Mouse (Mus musculus): Measurements from ENCODE around the gene Esr2.
"Not testable (repeated sequence)": the region's sequence is repeated elsewhere in the genome, so short reads cannot be mapped to it uniquely, and the experiment has no call there.

Esr2 gene

DNA sequence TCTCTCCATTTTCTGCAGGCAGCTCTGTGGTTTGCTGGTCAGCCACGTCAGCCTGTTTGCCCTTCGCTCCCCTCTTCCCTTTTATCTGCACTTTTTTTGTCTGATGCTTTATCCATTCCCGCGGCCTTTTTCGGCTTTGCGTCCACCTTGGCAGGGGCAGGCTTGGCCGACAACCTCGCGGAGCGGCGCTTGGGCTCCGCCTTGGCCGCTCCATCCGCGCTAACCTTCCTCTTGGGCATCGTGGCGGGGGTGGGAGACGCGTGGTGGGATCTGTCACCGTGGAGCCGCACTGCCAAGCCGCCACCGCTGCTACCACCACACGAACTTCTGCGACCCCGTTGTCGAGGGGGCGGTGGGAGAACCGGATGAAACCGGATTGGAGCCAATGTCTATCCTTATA is 24.7 kb downstream of the Esr2 start:
- DNase-seq (ENCODE audit: low read depth, low spot score) = not testable (repeated sequence)

DNA sequence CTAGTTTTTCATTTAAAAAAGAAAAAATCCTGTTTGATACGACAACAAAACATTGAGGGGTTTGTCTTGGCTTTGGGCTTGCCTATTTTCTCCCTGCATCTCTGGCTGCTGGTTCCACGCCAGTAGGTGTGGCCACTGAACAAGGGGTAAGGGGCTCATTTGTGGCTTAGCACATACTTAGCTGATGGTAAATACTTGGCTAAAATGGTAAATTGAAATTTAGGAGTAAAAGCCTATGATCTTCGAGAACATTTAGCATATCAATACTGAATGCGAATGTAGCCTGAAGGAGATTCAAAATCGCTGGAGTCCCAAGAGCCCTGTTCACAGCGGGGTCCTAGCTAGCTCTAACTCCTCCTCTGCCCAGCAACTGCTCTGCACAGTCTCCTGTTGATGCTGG is 40.4 kb downstream of the Esr2 start:
- no peak for DNase-seq (ENCODE audit: low read depth, low spot score)

DNA sequence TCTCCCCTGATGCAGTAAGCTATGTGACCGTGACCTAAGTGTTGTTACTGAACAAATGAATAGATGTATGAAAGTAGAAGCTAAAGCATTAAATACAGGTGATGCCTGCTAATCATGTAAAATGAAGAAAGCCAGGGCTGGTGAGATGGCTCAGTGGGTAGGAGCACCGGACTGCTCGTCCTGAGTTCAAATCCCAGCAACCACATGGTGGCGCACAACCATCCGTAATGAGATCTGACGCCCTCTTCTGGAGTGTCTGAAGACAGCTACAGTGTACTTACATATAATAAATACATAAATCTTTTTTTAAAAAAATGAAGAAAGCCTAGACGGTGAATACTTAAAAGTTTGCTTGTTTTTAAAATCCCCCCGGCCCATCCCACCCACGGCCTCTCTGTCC is 44.0 kb downstream of the Esr2 start:
- not testable (repeated sequence) for DNase-seq (ENCODE audit: low read depth, low spot score)

DNA sequence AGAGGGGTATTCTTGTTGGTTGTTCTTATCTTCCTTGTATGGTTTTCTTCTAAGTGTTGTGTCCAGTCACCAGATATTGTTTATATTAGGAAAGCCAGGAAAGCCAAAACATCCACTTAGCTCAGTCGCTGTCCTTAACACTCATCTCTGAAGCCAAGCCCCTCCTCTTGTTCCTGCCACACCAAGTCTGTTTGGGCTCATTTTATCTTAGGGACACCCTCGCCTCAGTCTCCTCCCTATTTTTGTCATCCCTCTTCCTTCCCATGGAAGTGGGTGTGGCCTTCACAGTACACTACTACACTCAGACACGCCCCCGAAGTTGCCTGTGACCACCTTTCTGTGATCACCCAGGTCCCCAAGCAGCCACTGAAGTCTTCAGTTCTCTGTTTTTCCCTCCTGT is 44.5 kb downstream of the Esr2 start:
- peak; percentile 17 for DNase-seq (ENCODE audit: low read depth, low spot score)

DNA sequence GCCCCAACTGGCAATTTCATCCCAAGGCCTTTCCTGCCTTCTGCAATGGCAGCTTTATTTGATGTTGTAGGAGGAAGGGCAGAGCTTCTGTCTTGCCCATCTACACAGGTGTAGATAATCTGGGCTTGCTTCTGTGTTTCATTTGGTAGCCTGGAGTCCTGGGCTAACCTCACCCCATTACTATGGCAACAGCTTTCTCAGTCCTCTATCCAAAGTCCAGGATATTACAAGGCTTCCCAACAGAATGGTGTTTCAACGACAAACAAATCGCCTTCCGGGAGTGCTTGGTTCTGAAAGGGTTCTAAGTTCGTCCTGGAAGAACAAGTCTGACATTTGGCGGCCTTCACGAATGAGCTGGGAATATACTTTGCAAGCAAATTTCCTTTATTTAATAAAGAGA is 46.2 kb downstream of the Esr2 start:
- no peak for DNase-seq (ENCODE audit: low read depth, low spot score)

DNA sequence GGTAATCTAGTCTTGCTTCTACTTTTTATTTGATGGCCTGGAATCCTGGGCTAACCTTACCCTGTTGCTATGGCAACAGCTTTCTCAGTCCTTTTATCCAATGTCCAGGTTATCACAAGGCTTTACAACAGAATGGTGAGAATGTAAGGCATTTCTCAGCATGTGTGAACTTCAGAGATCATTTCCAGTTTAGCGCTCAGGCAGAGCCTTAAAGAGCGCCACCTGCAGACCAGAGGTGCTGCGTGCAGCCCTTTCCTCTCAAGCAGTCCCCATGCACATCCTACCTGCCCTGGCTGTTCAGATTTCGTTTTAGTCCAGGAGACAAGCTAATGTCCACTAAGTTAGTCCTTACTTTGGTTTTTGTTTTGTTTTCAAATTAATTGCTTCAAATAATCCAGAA is 46.8 kb downstream of the Esr2 start:
- DNase-seq (ENCODE audit: low read depth, low spot score) = peak; percentile 68

DNA sequence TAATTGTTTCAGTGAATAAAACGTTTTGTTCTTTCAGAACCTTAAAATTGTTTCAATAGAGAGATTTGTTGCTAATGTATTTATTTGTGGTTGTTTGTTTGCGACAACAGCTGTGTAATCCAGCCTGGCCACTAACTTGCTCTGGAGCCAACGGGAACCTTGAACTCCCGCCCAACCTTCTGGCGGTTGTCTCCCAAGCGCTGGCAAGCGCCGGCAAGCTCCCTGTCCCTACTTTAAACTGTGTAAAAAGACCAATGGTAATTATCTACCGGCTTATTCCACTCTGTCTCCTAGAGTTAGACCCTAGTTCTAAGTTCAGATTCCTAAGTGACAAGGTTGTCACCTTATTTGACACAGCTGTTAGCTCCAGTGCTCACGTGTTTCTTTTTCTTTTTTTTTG is 48.2 kb downstream of the Esr2 start:
- DNase-seq (ENCODE audit: low read depth, low spot score) = no peak

DNA sequence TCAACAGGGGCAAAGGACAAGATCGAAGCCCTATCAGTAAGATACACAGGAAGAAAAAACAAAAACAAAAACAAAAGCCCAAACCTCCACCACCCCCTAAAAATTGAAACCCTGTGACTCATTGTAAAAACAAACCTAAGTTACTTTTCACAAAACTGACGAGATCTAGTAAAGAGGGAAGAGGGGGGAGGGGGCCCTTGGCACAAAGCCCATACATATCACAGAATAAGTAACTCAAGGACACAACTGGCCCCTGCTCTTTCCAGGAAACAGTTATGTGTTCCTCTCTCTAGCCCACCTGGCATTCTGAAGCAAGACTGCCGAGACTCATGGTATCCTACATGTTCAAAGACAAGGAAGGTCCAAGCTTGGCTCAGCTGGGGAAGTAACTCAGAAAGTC is 48.8 kb downstream of the Esr2 start:
- DNase-seq (ENCODE audit: low read depth, low spot score) = no peak

DNA sequence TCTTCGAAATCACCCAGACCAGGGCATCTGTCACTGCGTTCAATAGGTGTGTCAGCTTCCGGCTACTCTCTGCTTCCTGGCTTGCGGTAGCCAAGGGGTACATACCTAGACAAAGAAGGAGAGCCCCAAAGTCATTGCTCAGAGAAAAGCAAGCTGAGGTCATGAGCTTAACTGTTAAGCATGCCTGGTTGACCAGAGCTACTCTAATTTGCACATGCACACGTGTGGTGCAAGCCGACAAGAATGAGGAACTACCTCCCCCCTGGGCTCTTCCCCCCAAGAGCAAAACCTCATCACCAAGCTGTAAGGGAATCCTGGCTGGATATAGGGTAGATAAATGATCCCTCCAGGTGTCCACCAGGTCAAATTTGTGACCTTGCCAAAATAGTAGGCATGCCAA is 53.8 kb downstream of the Esr2 start:
- no peak for DNase-seq (ENCODE audit: low read depth, low spot score)

DNA sequence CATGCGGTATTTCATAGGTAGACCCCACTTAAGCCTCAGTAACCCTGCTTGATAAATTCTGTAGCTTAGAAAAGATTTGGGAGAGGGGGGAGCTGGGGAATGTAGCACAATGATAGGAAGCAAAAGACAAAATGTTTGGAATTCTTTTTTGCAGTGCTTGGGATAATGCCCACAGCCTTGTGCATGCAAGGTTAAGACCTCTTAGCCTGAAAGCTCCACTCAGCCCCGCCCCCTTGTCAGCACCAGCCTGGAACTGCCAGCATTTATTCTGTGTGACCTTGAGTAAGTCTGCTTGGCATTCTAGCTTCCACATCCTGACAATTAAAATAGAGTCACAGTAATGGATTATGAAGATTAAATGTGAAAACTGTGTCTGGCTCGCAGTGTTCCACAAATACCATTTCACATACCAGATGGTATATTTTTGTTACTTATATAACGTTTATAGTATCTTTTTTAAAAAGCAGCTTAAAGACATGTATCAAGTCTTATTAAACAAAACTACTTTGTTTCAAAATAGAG is 59.4 kb downstream of the Esr2 start:
- no peak for DNase-seq (ENCODE audit: low read depth, low spot score)

DNA sequence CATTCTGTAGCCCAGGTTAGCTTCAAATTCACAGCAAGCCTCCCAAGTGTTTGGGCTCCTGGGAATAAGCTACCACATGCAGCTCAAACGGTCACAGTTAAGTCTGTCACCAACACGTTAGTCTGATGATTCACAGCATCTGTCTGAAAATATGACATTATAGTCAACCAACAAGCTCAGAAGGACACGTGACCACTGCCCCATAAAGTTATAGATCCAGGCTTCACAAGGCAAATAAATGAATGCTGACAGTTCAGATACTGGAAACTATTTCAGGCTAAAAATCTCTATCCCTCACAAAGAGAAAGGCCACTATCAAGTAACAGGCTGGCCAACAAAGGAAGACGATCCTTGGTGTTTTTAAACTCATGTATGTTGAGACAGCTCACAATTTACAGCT is 60.5 kb downstream of the Esr2 start:
- no peak for DNase-seq (ENCODE audit: low read depth, low spot score)

DNA sequence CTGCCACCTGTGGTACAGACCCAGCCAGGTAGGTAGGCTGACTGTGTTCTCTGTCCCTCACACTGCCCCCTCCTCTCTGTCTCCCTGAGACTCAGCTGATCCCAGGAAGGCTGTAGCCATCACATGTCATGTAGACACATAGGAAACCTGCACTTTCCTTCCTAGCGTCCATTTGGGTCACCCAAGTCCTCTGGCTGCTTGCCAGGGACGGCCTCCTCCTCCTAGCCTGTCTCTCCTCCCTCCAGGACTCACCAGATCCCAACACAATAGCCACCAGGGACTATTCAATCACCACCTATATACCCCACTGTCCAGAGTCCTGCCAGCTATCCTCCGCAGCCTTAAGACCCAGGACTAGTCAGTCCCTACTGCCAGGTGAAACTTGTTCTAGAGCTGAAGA is 66.0 kb downstream of the Esr2 start:
- DNase-seq (ENCODE audit: low read depth, low spot score) = no peak

DNA sequence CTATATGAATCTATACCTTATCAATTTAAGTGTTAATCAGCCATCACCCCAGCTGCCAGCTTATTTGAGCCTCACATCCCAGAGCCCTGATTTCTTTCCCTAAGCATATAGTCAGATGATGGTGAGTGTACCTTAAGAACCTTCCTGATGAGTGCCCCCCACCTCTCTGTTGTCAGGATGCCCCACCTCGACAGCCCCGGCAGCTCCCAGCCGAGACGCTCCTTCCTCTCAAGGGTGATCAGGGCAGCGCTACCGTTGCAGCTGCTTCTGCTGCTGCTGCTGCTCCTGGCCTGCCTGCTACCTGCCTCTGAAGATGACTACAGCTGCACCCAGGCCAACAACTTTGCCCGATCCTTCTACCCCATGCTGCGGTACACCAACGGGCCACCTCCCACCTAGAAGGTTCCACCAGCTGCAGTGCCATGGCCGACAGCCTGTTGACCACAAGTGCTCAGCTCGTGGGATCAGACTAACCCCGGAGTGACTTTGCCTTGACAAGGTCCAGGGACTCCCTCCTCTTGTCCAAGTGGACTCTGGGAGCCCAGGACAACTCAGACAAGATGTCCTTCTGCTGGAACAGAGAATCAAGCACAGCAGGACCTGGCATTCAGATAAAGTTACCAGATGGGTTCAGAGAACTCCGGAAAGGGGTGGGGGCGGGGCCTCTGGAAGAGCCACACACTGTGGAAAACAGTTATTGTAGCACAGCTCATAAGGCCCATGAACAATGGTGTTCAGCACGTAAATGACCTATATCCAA is 67.2 kb downstream of the Esr2 start:
- DNase-seq (ENCODE audit: low read depth, low spot score) = no peak

DNA sequence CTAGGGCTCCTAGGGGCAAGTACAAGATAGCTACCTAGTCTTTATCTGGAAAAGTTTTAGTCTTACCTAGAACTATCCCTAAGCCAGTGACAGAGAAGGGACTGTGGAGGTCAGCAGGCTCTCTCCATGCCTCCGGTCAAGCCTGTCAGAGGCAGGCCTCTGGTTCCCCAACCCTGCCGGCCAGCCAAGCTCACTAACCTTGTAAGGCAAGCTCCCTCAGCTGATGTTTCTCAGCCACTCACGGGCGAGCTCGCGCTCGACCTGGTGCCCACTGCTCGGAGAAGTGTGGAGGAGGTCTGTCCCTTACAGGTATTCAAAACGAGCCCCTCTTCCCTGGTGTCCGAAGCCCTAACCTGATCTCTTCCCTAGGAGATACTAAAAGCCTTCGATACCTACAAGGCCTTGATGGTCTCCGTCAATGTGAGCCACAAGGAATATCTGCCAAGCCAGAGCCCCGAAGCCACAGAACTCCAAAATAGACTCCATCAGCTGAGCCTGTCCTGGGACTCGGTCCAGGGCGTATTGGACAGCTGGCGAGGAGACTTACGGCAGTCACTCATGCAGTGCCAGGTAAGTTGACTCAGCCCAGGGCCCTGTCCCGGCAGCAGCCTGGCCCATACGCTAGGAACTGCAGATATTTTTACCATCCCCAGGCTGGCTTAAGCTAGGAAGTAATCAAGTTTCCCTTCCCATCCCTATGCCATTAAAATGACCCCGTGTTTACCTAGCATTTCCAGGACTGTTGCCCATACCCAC is 72.3 kb downstream of the Esr2 start:
- DNase-seq (ENCODE audit: low read depth, low spot score) = no peak

DNA sequence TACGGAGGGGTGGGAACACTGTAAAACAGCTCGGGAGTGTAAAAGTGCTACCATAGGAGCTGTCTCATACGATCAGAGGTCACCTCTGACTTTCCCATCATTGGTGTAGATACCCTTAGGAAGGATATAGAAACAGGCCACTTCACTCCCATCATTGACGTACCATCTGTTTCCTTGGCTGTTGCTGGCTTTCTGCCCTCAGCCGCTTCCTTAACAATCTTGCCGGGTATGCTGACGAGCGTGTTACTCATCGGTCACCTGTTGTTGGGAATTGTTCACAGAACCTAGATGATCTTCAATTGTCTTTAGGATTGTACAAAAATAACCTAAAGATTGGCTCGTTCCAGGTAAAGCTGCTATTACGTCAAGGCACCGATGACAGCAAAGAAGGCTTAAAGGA is 74.4 kb downstream of the Esr2 start:
- no peak for DNase-seq (ENCODE audit: low read depth, low spot score)

DNA sequence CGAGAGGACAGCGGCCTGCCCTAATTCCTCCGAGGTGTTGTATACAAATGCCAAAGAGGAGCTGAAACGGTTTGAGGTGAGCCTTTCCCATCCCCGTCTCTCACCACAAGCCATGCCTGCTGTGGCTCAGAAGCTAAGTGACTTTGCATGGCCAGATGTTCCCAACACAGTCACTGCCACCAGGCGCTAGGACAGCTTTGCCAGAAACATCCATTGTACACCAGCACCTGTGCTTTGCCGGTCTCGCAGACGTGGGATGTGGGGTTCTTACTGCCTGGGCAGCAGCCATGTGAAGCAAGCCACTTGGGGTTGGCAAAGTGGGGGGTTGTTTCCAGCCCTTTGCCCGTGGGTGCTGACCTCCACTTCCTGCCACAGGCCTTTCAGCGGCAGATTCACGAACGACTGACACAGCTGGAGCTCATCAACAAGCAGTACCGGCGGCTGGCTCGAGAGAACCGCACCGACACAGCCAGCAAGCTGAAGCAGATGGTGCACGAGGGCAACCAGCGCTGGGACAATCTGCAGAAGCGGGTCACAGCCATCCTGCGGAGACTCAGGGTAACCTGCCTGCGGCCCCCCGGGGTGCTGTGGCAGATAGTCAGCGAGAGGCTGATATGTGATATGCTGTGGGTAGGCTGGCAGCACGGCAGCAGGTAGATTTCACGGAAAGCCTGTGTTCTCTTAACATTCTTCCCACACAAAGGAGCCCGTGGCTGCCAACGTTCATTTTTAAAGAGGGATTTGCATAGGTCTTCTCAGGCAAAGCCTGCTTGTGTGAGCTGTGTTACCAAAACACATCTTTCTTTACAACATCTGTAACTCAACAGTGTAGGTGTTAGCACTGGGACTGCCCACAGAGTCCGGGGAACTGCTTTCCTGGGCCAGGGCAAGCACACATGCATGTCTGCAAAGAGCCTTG is 81.7 kb downstream of the Esr2 start:
- DNase-seq (ENCODE audit: low read depth, low spot score) = no peak

DNA sequence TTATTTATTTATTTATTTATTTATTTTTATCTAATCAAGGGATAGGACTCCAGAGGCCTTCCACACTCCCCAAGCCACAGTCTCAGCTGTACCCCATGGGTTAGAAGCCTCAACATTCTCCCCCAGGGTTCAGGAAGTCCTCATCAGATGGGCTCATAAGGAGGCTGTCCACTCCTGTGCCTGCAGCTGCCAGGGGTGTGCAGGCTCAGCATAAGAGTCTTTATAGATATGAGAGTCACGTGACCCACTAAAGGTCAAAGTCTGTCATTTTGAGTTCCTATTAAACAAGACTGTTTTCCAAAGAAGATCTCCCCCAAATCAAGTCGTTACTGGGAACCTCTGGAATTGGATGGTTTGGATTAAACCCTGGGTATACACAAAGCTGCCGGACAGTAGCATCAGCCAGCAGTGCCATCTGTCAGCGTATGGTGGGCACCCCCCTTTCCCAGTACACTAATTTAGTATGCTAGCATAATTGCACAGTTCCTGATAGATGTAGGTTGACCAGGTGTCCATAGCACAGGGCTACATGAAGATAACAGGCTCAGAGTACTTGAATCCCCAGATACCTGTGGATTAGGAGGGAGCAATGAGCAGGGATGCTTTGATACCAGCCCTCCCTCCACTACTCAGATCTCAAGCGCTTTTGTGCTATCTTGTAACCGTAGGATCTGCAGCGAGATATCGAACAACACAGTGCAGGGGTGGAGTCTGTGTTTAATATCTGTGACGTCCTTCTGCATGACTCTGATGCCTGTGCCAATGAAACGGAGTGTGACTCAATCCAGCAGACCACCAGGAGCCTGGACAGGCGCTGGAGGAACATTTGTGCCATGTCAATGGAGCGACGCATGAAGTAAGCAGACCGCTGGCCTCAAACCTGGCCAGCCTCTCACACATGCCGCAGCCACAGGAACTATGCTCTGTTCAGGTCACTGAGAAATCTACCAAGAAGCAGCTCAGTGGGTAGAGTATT is 83.2 kb downstream of the Esr2 start:
- no peak for DNase-seq (ENCODE audit: low read depth, low spot score)

DNA sequence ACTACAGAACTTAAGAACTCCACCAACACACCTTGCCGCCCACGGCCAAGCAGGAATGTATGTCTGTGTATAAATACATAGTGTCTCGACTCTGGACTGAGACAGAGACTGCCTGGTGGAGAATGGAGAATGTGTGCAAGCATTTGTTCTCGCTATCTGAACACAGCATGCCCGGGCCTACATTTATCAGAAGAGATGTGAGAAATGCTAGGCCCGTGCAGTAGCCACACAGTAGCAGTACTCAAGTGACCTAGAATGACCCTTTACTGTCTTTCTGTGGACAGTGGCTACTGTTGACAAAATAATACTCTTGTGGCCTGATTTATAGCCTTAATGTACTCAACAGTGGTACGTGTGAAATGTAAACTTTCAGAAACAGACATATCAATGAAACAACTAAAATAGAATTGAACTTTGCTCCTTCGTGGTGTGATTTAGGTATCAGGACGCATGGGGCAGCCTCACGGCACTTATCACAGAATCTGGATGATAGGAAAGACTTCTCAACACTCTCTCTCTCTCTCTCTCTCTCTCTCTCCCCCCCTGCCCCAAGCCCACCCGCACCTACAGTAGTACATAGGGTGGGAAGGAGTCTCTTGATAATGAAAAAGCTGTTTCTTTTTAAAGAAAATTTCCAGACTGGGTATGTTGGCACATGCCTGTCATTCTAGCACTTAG is 84.1 kb downstream of the Esr2 start:
- no peak for DNase-seq (ENCODE audit: low read depth, low spot score)

DNA sequence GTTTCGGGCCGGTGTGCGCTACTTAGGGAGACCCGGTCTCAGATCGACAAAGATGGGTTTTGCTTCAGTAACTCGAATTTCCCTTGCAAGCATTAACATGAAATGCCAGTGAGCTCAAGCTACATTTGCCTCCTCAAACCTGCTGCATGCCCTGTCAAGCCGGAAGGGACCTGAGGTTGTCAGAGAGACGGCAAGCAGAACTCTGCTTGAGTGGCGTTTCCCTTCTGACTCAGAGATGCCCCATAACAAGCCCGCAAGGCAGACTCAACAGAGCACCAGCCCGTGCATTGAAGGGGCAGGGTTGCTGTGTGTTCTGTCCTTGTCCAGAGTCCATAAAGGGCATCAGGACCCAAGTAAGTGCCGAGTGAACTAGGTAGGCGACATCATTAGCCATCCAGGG is 90.0 kb downstream of the Esr2 start:
- no peak for DNase-seq (ENCODE audit: low read depth, low spot score)

Data from ES-CJ7 (cell line).